Mouse (Mus musculus): ENCODE results near the gene Ccdc170. TPM values are rescaled to one million over a fixed set of nuclear protein-coding genes. Genes with fewer than 3 reads are reported as not detected.

Gene Ccdc170
- polyA plus RNA-seq, 1 experiment: 0.05 TPM

DNA sequence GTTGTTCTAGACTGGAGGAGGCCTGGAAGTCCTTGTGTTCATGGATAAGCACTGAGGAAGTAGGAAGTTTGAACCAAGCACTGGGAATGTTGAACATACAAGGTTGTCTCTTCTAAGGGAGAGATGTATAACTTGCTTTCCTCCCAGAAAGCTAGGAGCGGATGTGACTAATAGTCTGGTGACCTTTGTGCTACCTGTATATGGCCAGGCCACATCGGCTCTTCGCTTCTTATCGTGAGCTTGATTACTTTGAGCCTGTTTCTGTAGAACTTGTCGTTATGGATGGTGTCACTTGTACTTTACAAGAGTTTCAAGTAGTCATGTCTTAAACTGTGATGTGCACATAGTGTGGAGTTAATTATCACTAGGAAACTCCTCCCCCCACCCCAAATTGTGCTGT is 5.7 kb upstream of the Ccdc170 start:
- Histone ChIP-seq H3K4me3 (no peak overlapping the region), H3ac (ENCODE audit: control insufficient read depth, insufficient read length) (no peak overlapping the region), H3K79me2 (ENCODE audit: control insufficient read depth, insufficient read depth) (no peaks in the 10 kb centered on the region), H3K4me2 (ENCODE audit: low read depth) (no peak overlapping the region), H3K27me3 (ENCODE audit: control insufficient read depth, insufficient read depth, insufficient read length) (no peaks in the 10 kb centered on the region), H3K36me3 (ENCODE audit: control insufficient read depth, insufficient read depth) (no peaks in the 10 kb centered on the region)
- TF ChIP-seq CEBPB (IDR thresholded peaks at IDR 0.05; ENCODE audit: insufficient read depth, poor library complexity, severe bottlenecking) (no peak), POLR2AphosphoS2 (IDR thresholded peaks at IDR 0.05; ENCODE audit: insufficient read length, low read depth) (no peak), MYOG (IDR thresholded peaks at IDR 0.05; ENCODE audit: control insufficient read depth in 1 of 3, insufficient read depth in 1 of 3, insufficient read length in 2 of 3, low read depth in 2 of 3) (no peak), E2F4 (IDR thresholded peaks at IDR 0.05; ENCODE audit: insufficient read depth) (no peak), SRF (IDR thresholded peaks at IDR 0.05; ENCODE audit: control insufficient read depth, insufficient read length, low read depth) (no peak), REST (IDR thresholded peaks at IDR 0.05; ENCODE audit: insufficient read depth, insufficient read length) (no peak), MAX (IDR thresholded peaks at IDR 0.05; ENCODE audit: low read depth) (no peak), MYOD1 (IDR thresholded peaks at IDR 0.05; ENCODE audit: control insufficient read depth in 1 of 3, insufficient read length in 2 of 3, low read depth in 2 of 3) (no peak), TCF12 (IDR thresholded peaks at IDR 0.05; ENCODE audit: insufficient read depth, poor library complexity, severe bottlenecking) (no peak), POLR2A (IDR thresholded peaks at IDR 0.05; ENCODE audit: insufficient read length, low read depth) (no peak), USF1 (IDR thresholded peaks at IDR 0.05; ENCODE audit: low read depth) (no peak), TCF3 (IDR thresholded peaks at IDR 0.05; ENCODE audit: insufficient read length, low read depth) (no peak)

- Histone ChIP-seq H3K4me3 (no peak overlapping the region), H3K79me2 (ENCODE audit: control insufficient read depth, insufficient read depth) (no peaks in the 10 kb centered on the region), H3K27me3 (ENCODE audit: control insufficient read depth, insufficient read depth, insufficient read length) (no peaks in the 10 kb centered on the region), H3K36me3 (ENCODE audit: control insufficient read depth, insufficient read depth) (no peaks in the 10 kb centered on the region), H3K4me2 (ENCODE audit: low read depth) (no peak overlapping the region), H3ac (ENCODE audit: control insufficient read depth, insufficient read length) (no peak overlapping the region)
- TF ChIP-seq MYOG (IDR thresholded peaks at IDR 0.05; ENCODE audit: control insufficient read depth in 1 of 3, insufficient read depth in 1 of 3, insufficient read length in 2 of 3, low read depth in 2 of 3) (no peak), E2F4 (IDR thresholded peaks at IDR 0.05; ENCODE audit: insufficient read depth) (no peak), SRF (IDR thresholded peaks at IDR 0.05; ENCODE audit: control insufficient read depth, insufficient read length, low read depth) (no peak), POLR2A (IDR thresholded peaks at IDR 0.05; ENCODE audit: insufficient read length, low read depth) (no peak), POLR2AphosphoS2 (IDR thresholded peaks at IDR 0.05; ENCODE audit: insufficient read length, low read depth) (no peak), MAX (IDR thresholded peaks at IDR 0.05; ENCODE audit: low read depth) (no peak), TCF3 (IDR thresholded peaks at IDR 0.05; ENCODE audit: insufficient read length, low read depth) (no peak), REST (IDR thresholded peaks at IDR 0.05; ENCODE audit: insufficient read depth, insufficient read length) (no peak)
These were observed 1.4 kb upstream of the Ccdc170 start for GRCm38 (mm10) chr10:4480929-4481328.

DNA sequence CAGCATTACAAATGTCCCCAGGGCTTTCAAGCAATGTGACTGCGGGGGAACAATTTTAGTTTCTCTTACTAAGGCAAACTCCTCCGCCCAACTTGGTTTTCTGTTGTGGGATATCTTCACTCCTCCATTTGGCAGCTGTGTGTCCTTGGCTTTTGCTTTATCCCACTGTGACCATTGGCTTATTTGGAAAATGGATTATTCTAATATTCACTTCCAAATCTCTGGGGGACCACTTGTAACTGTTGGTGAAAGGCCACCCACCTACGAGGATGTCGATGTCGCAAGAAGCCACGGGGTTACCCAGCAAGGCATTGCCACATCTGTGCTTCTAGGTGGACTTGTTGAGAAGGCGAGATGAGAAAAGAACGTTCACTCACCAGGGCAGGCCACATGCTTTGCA is 607 bp upstream of the Ccdc170 start:
- Histone ChIP-seq H3K79me2 (ENCODE audit: control insufficient read depth, insufficient read depth) (no peaks in the 10 kb centered on the region), H3K4me3 (no peak overlapping the region)
- TF ChIP-seq E2F4 (IDR thresholded peaks at IDR 0.05; ENCODE audit: insufficient read depth): no peak
- TF ChIP-seq MYOG (IDR thresholded peaks at IDR 0.05; ENCODE audit: control insufficient read depth in 1 of 3, insufficient read depth in 1 of 3, insufficient read length in 2 of 3, low read depth in 2 of 3): no peak
- no peak for TF ChIP-seq POLR2A (IDR thresholded peaks at IDR 0.05; ENCODE audit: insufficient read length, low read depth)
- no peak for TF ChIP-seq SRF (IDR thresholded peaks at IDR 0.05; ENCODE audit: control insufficient read depth, insufficient read length, low read depth)
- no peak for TF ChIP-seq MYOD1 (IDR thresholded peaks at IDR 0.05; ENCODE audit: control insufficient read depth in 1 of 3, insufficient read length in 2 of 3, low read depth in 2 of 3)
- TF ChIP-seq CEBPB (IDR thresholded peaks at IDR 0.05; ENCODE audit: insufficient read depth, poor library complexity, severe bottlenecking): peak; percentile 50; the same call in 1 of the 2 replicates

GRCm38 (mm10) chr10:4483848-4484247 is 1.5 kb downstream of the Ccdc170 start:
- H3K4me2 ChIP-seq (ENCODE audit: low read depth): no peak overlapping the region
- no peaks in the 10 kb centered on the region for H3K36me3 ChIP-seq (ENCODE audit: control insufficient read depth, insufficient read depth)
- TF ChIP-seq CEBPB (IDR thresholded peaks at IDR 0.05; ENCODE audit: insufficient read depth, poor library complexity, severe bottlenecking) (no peak), POLR2A (IDR thresholded peaks at IDR 0.05; ENCODE audit: insufficient read length, low read depth) (no peak), REST (IDR thresholded peaks at IDR 0.05; ENCODE audit: insufficient read depth, insufficient read length) (no peak), TCF12 (IDR thresholded peaks at IDR 0.05; ENCODE audit: insufficient read depth, poor library complexity, severe bottlenecking) (no peak), MYOG (IDR thresholded peaks at IDR 0.05; ENCODE audit: control insufficient read depth in 1 of 3, insufficient read depth in 1 of 3, insufficient read length in 2 of 3, low read depth in 2 of 3) (no peak), MYOD1 (IDR thresholded peaks at IDR 0.05; ENCODE audit: control insufficient read depth in 1 of 3, insufficient read length in 2 of 3, low read depth in 2 of 3) (no peak), MAX (IDR thresholded peaks at IDR 0.05; ENCODE audit: low read depth) (no peak), SRF (IDR thresholded peaks at IDR 0.05; ENCODE audit: control insufficient read depth, insufficient read length, low read depth) (no peak), USF1 (IDR thresholded peaks at IDR 0.05; ENCODE audit: low read depth) (no peak), TCF3 (IDR thresholded peaks at IDR 0.05; ENCODE audit: insufficient read length, low read depth) (no peak), POLR2AphosphoS2 (IDR thresholded peaks at IDR 0.05; ENCODE audit: insufficient read length, low read depth) (no peak), E2F4 (IDR thresholded peaks at IDR 0.05; ENCODE audit: insufficient read depth) (no peak)
- H3ac ChIP-seq (ENCODE audit: control insufficient read depth, insufficient read length): no peak overlapping the region
- H3K79me2 ChIP-seq (ENCODE audit: control insufficient read depth, insufficient read depth): no peaks in the 10 kb centered on the region
- H3K27me3 ChIP-seq (ENCODE audit: control insufficient read depth, insufficient read depth, insufficient read length): no peaks in the 10 kb centered on the region
- H3K4me3 ChIP-seq: no peak overlapping the region

More for the DNA sequence above, 607 bp upstream of the Ccdc170 start:
- Histone ChIP-seq H3ac (ENCODE audit: control insufficient read depth, insufficient read length) (no peak overlapping the region), H3K27me3 (ENCODE audit: control insufficient read depth, insufficient read depth, insufficient read length) (no peaks in the 10 kb centered on the region), H3K4me2 (ENCODE audit: low read depth) (peak overlapping the region; percentile 22), H3K36me3 (ENCODE audit: control insufficient read depth, insufficient read depth) (no peaks in the 10 kb centered on the region)

GRCm38 (mm10) chr10:4484986-4485385 is 2.7 kb downstream of the Ccdc170 start:
- no peak overlapping the region for H3ac ChIP-seq (ENCODE audit: control insufficient read depth, insufficient read length)
- TF ChIP-seq CEBPB (IDR thresholded peaks at IDR 0.05; ENCODE audit: insufficient read depth, poor library complexity, severe bottlenecking) (no peak), E2F4 (IDR thresholded peaks at IDR 0.05; ENCODE audit: insufficient read depth) (no peak), MYOD1 (IDR thresholded peaks at IDR 0.05; ENCODE audit: control insufficient read depth in 1 of 3, insufficient read length in 2 of 3, low read depth in 2 of 3) (no peak)
- H3K79me2 ChIP-seq (ENCODE audit: control insufficient read depth, insufficient read depth): no peaks in the 10 kb centered on the region
- H3K4me3 ChIP-seq: no peak overlapping the region
- no peaks in the 10 kb centered on the region for H3K36me3 ChIP-seq (ENCODE audit: control insufficient read depth, insufficient read depth)
- H3K27me3 ChIP-seq (ENCODE audit: control insufficient read depth, insufficient read depth, insufficient read length): no peaks in the 10 kb centered on the region
- no peak overlapping the region for H3K4me2 ChIP-seq (ENCODE audit: low read depth)

Measured in myocyte (in vitro differentiated cells).